Mouse (Mus musculus) ES-Bruce4 (cell line): ENCODE data around the gene Kncn. TPM values are rescaled to one million over a fixed set of nuclear protein-coding genes. Genes with fewer than 3 reads are reported as not detected.

ENCODE experiments used
- H3K27ac ChIP-seq: 2 replicates; pipeline ENCODE4 v1.5.1; 2012; ENCODE audit warnings: low read length, inconsistent platforms; ENCODE audit not compliant: insufficient read depth
- H3K27me3 ChIP-seq: 2 replicates; pipeline ENCODE4 v1.6.1; 2012; ENCODE audit warnings: mild to moderate bottlenecking, low read length, inconsistent platforms; ENCODE audit not compliant: control insufficient read depth, poor library complexity, insufficient read depth, severe bottlenecking
- H3K36me3 ChIP-seq: 2 replicates; pipeline ENCODE4 v1.6.1; 2012; ENCODE audit warnings: inconsistent platforms, mild to moderate bottlenecking, low read length, moderate library complexity; ENCODE audit not compliant: control insufficient read depth, poor library complexity, insufficient read depth, severe bottlenecking
- H3K4me1 ChIP-seq: one replicate; pipeline ENCODE4 v1.8.1; 2011; ENCODE audit warnings: low read length; ENCODE audit not compliant: control insufficient read depth, insufficient read depth
- H3K4me3 ChIP-seq: 2 replicates; pipeline ENCODE4 v1.5.1; 2011; ENCODE audit warnings: low read depth, mild to moderate bottlenecking, low read length
- H3K9ac ChIP-seq: 2 replicates; pipeline ENCODE4 v1.6.1; 2012; ENCODE audit warnings: low read depth, mild to moderate bottlenecking, inconsistent platforms; ENCODE audit not compliant: poor library complexity, severe bottlenecking
- H3K9me3 ChIP-seq: replicated peaks from 2 replicates; pipeline ENCODE4 v1.6.1; 2012; ENCODE audit warnings: mild to moderate bottlenecking, low read length, inconsistent platforms; ENCODE audit not compliant: control insufficient read depth, poor library complexity, insufficient read depth, severe bottlenecking
- CTCF ChIP-seq: IDR thresholded peaks from one replicate; pipeline ENCODE4 v1.8.1; 2011; ENCODE audit warnings: low read depth, low read length
- EP300 ChIP-seq: IDR thresholded peaks from 2 replicates; pipeline ENCODE4 v1.6.1; 2011; ENCODE audit warnings: low read depth, low read length; ENCODE audit not compliant: insufficient read depth
- POLR2A ChIP-seq: IDR thresholded peaks from one replicate; pipeline ENCODE4 v1.8.1; 2011; ENCODE audit warnings: low read length; ENCODE audit not compliant: insufficient read depth
- polyA plus RNA-seq: library from polyadenylated mRNA; stranded (reverse); fragments of >200 nt; gene quantifications from 2 replicates; pipeline ENCODE4 v1.2.4, GENCODE M21; 2011; ENCODE audit warnings: low read depth; ENCODE audit not compliant: missing spikeins, insufficient read depth, insufficient read length

The Kncn gene
- not detected in 2 replicates for polyA plus RNA-seq

DNA sequence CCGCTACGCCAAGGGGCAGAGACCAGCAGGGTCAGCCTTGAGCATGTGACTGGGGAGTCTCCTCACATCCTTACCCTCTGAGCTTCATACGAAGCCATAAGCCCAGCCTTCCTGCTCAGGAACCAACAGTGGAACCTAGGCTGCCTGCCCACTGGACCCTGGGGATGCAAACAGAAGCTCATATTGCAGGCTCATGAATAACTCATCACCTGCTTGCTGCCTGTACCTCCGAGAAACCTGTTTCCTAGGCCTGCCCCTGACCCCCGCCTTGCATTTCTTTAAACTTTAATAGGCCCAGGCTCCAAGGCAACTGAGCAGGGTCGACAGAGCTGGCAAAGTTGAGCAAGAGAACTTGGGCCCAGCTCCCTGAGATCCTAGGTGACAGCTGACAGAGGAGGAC, at the start of gene Kncn:
TSS of gene Kncn (plus strand) at position 379 of the 400 bp plus-strand sequence.
- Histone ChIP-seq H3K9ac (no peak within 1 kb of the TSS), H3K36me3 (no peaks in the 10 kb centered on the region), H3K4me3 (no peak within 1 kb of the TSS), H3K4me1 (no peaks in the 10 kb centered on the region), H3K27ac (no peak within 1 kb of the TSS), H3K9me3 (no peaks in the 10 kb centered on the region), H3K27me3 (no peaks in the 10 kb centered on the region)
- TF ChIP-seq CTCF (no peak), POLR2A (no peak), EP300 (no peak)

DNA sequence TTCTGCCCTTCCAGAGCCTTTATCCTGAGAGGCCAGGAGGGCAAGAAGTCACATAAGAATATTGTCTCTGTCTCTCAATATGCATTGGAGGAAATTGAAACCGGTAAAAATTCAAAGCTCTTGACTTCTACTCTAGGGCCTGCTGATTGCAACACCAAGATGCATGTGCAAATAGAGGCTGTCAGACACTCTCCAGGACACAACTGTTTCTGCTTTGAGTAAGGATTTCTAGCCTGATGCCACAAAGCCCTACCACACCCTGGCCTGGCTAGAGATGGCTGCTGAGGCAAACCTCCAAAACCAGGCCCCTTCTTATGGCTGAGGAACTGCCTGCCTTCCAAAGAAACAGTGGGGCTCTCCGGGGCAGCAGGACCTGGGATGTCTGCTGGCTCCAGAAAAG, 48.6 kb upstream of the Kncn start:
- no peak for TF ChIP-seq CTCF
- TF ChIP-seq EP300: no peak
- TF ChIP-seq POLR2A: no peak
- no peak overlapping the region for H3K27ac ChIP-seq

DNA sequence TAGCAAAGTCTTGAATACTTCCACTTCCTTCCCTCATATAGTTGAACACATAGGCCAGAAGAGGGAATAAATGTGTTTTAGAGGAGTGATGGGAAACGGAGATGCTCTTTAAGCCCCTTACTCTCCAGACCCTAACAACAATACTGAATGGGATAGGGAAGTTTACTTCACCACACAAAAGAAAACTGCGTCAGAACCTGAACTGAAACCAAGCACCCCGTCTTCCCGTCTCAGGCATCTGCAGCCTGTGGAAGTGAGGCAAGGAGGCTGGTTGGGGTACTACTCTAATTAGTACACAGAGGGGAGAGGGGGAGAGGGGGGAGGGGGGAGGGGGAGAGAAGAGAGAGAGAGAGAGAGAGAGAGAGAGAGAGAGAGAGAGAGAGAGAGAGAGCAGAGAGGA, 46.0 kb upstream of the Kncn start:
- no peaks in the 10 kb centered on the region for H3K9me3 ChIP-seq
- peak overlapping the region; percentile 47 for H3K4me3 ChIP-seq
- H3K4me1 ChIP-seq: no peaks in the 10 kb centered on the region
- no peak for TF ChIP-seq POLR2A
- no peak for TF ChIP-seq EP300
- TF ChIP-seq CTCF: no peak
- H3K27ac ChIP-seq: no peak overlapping the region
- no peaks in the 10 kb centered on the region for H3K27me3 ChIP-seq
- H3K36me3 ChIP-seq: peaks cover 3% of the 10 kb centered on the region; the same call in 1 of the 2 replicates
- peak overlapping the region; percentile 19; the same call in 1 of the 2 replicates for H3K9ac ChIP-seq

More for the DNA sequence above, 48.6 kb upstream of the Kncn start:
- Histone ChIP-seq H3K4me3 (no peak overlapping the region), H3K4me1 (peaks cover 1% of the 10 kb centered on the region), H3K27me3 (no peaks in the 10 kb centered on the region), H3K9ac (no peak overlapping the region), H3K36me3 (peaks cover 3% of the 10 kb centered on the region; the same call in 1 of the 2 replicates), H3K9me3 (no peaks in the 10 kb centered on the region)

DNA sequence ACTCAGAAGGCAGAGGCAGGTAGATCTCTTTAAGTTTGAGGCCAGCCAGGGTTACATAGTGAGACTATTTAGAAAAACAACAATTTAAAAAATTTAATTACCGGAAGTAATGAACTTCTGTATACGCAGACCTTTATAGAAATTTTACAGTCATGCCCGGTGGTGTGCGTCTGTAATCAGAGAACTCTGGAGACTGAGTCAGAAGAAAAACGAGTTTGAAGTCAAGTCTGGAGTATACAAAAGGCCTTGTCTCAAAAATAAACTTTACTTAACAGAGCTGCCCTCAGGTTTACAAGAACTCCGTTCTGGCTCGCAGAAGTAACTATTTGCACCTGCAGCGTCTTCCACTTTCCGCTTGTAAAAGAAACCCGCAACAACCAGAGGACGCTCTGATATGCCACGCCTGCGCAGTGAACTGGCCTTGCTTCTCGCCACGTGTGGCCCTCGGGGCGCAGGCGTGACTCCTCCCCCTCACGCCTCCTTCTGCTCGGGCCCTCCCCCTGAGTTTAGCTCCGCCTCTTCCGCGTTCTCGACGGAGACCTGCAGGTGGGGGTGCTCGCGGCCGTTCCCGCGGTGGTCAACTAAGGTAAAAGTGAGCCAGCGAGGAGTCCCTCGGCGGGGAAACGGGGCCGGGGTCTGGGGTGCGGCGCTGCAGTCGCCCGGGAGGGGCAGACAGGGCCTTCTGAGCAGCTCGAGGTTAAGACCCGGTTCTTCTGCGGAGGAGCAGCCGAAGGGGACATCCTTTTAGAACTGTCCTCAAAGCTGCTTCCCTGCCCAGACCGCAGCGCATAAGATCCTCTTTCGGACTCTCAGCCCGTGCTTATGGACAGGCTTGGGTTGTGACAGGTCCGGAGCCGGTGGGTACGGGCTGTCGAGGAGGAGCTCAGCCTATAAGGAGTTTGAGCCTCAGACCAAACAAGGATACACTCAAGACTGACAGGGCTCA, 45.2 kb upstream of the Kncn start, which contains the start of gene Mknk1:
TSS of gene Mknk1 (plus strand) at position 503 of the 946 bp plus-strand sequence.
- Histone ChIP-seq H3K36me3 (peaks cover 3% of the 10 kb centered on the region; the same call in 1 of the 2 replicates), H3K27me3 (no peaks in the 10 kb centered on the region), H3K4me1 (no peaks in the 10 kb centered on the region), H3K4me3 (peak within 1 kb of the TSS; percentile 84), H3K27ac (no peak within 1 kb of the TSS), H3K9me3 (no peaks in the 10 kb centered on the region), H3K9ac (peak within 1 kb of the TSS; percentile 76)
- no peak for TF ChIP-seq CTCF
- TF ChIP-seq POLR2A: peak; percentile 75
- peak; percentile 28; the same call in 1 of the 2 replicates for TF ChIP-seq EP300

DNA sequence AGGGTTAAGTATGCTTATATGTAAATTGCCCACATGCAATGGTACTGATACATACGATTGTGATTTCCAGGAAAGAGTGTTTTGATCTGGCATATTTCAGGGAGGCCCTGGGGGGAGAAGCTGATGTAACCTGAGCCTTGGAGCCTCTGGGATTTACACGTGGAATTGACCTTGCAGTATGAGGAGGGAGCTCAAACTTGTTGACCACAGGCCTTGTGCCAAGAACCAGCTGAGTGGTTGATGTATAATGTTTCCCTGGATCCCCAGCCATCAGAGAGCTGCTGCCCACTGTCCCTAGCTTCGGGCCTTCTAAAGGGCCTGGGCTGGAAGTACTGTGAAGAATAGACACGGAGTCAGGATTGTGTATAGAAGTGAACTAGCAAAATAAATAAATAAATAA, 44.2 kb upstream of the Kncn start:
- Histone ChIP-seq H3K27ac (no peak overlapping the region), H3K9ac (peak overlapping the region; percentile 76; the same call in 1 of the 2 replicates), H3K36me3 (peaks cover 3% of the 10 kb centered on the region; the same call in 1 of the 2 replicates), H3K4me3 (no peak overlapping the region), H3K9me3 (no peaks in the 10 kb centered on the region), H3K27me3 (no peaks in the 10 kb centered on the region), H3K4me1 (no peaks in the 10 kb centered on the region)
- TF ChIP-seq POLR2A (no peak), EP300 (no peak), CTCF (no peak)

DNA sequence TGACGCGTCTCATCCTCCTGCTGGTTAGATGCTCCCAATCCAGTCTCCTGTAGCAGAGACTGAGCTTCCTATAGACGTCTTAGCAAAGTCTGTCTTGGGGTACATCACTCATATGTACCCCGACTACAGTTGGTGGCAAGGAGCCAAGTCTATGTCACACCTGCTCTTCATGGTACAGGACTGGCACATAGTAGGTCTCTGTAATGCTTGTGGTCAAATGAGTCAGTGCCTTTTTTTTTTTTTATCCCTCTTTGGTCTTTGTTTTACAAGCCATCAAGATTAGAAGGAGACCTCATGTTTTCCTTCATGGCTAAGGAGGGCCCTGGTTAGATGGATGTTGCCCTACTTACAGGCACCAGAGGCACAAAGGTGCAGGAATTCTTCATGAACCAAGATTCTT, 43.4 kb upstream of the Kncn start:
- H3K27me3 ChIP-seq: no peaks in the 10 kb centered on the region
- TF ChIP-seq EP300 (no peak), POLR2A (no peak), CTCF (no peak)

More for the DNA sequence above, 43.4 kb upstream of the Kncn start:
- H3K9me3 ChIP-seq: no peaks in the 10 kb centered on the region
- no peak overlapping the region for H3K4me3 ChIP-seq
- H3K4me1 ChIP-seq: no peaks in the 10 kb centered on the region
- no peak overlapping the region for H3K9ac ChIP-seq
- H3K27ac ChIP-seq: no peak overlapping the region
- H3K36me3 ChIP-seq: no peaks in the 10 kb centered on the region
